Mouse (Mus musculus): Measurements from ENCODE around the gene Dnlz.
A peak's percentile ranks its signal among the peaks of the same experiment; 100 is the strongest.

The Dnlz gene

GRCm38 (mm10) chr2:26356678-26357077 is 4.8 kb upstream of the Dnlz start:
- no peak for DNase-seq

DNA sequence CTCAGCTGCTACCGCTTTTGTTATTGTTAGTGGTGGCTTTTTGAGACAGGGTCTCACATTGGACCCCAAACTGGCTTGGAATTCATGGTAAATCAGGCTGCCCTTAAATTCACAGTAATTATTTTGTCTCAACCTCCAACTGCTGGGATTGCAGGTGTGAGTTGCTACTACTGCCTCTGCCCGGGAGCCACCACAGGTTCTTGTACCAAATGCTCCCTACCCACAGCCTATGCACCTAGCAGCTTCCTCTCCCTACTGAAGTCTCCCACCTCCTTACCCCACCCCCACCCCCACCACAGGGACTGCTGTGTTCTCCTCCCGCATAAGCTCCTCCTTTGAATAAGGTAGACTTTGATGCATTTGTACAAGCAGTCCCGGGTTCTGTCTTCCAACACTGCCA is 4.3 kb upstream of the Dnlz start:
- no peak for DNase-seq

- DNase-seq: no peak
These were observed 2.5 kb upstream of the Dnlz start for GRCm38 (mm10) chr2:26354401-26354800.

GRCm38 (mm10) chr2:26353066-26353980 is 1.4 kb upstream of the Dnlz start:
- DNase-seq: peak; percentile 48 to 61

DNA sequence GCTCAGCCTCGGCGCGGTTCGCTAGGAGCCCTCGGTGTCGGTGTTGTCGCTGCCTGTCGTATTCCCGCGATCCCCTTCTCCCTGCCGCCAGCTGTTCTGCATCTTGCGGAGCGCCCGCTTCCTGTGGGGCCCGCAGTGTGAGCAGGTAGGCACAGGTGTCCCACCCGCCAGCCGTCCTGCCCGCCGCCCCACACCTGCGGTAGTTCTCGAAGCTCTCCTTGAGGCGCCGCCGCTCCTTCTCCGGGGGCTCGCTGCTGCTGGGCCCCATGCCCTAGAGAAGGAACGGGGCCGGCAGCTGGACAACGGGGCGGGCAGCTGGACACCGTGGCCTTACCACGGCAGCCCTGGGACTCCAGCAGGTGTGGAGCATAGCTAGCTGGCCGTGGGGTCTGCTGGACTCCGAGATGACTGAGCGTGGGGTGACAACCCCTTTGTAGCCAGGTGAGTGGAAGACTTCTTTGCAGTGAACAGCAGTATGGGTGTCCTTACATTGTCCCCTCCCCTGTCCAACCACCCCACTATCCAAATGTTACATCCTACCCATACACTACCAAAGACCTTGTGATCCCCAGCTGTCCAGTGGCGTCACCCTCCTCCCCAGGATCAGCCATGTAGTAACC is 491 bp upstream of the Dnlz start:
- DNase-seq: peak in 1 of 2 experiments; percentile 73

DNA sequence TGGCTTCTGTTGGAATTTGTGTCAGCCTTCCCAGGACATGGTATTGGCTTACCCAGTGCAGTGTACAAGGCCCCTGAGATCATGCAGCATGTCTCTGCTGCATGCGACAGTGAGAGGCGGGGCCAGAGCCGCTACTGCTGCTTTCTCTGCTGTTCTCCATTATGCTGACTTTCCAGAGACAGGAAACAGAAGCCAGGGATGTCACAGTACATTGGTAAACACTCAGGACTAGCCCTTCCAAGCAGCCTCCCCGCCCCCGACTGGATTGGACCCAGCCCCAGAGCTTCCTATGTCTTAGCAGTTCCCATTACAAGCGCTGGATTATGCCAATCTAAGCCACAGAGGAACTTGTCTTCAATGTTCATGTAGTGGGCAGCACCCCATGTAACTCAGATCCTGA is 3.7 kb downstream of the Dnlz start:
- no peak for DNase-seq

DNA sequence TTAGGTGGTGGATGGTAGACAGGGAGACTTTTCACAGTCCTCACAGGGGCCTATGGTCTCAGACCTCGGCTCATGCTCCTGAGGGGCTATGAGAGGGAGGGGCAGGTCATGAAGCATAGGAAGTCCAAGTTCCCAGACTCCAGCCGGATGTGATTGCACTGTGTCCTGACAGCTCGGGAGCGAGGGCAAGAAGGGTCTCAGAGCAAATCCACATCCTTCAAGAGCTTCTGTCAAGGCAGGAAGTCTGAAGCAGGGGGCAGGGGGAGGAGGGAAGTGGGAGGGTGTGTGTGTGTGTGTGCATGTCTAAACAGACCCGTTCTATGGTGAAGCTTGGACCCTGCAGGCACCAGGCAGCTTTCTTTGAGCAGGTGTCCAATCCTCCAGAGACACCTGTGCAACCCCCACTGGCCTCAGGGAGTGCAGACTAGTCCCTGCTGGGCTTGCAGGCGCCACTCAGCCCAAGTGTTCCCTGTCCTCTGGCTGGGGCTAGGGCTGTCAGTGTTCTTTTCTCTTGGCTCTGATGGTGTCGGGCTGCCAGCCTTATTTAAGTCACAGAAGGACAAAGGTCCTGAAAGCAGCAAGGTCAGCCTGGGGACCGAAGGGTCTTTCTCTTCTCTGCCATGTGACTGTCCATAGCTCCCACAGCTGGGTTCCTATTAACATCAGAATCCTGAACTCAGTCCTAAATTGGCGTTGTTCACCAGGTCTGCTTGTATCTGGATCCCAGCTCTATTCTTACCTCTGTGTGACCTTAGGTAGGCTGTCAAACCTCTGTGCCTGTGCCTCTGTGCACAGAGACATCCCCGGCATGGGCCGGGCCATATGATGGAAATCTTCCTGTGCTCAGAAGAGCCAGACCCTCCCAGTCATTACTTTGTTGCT is 9.1 kb downstream of the Dnlz start:
- no peak for DNase-seq

DNA sequence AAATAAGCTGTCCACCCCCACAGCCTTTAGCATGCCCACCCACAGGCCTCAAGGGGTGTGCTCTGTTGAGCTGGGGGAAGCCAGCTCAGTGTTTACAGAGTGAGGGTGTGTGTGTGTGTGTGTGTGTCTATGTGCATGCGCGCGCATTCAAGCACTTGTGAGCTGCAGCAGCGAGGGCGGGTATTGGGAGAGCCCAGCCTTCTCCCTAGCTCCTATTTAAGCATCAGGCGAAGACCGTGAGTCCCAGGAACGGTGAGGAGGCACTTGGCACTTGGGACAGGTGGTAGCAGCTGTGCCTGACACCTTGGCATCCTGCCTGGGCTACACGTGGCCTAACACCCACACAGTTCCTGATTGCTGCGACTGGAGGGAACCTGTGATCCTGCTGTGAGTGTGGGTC is 9.9 kb downstream of the Dnlz start:
- peak; percentile 69 to 84 for DNase-seq

DNA sequence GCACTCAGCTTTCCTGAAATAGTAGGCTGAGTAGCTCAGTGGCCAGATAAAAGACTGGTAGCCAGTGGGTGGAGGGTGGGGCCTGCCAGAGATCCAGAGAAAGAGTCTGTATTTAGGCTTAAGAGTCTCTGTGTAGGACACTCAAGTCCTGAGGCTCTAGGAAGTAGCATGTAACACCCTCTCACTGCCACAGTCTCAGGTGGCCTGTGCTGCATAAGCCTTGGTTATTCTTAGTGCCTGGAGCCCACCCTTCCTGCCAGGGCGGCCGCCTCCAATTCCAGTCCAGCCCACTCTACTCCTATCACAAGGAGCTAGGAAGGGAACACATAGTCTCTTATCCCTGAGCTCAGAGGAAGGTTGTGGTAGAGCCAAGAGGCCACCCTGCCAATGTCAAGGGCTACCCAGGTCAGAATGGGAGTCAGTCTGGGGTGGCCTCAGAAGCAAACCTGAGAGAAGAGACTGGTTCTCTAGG is 10.4 kb downstream of the Dnlz start:
- DNase-seq: no peak

DNA sequence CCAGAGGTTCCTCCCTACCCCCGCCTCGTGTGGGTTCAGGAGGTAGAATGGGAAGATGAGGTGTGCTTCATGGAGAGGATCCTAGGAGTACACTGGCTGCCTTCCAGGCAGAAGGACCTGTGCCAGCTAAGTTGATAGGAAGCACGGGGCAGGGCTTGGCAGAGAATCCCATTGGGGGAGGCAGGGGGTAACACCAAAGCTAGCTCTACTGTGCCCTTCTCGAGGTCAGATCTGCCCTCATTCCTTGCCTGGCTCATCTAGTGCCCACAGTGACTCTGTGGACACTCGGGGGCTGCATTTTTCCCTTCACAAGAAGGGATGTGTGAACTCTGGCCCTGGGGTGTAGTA is 12.7 kb downstream of the Dnlz start:
- DNase-seq: peak; percentile 65 to 73

- DNase-seq: peak; percentile 77 to 83
These were observed 13.4 kb downstream of the Dnlz start for GRCm38 (mm10) chr2:26338302-26339203.

DNA sequence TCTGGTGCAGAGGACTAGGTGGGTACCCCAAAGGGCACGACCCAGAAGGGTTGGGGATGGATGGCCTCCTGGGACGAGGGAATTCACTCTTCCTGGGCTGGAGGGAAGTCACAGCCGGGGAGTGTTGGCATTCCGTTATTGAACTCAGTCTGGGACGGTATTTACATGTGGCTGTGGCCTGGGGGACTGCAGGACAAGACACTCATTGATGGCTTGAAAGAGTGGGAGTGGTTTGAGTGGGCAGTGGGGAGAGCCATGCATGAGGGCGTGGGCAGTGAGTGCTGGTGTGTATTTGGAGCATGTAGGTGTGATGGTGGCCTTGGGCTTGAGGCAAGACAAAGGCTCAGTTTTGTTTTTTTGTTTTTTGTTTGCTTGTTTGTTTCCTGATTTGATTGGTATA is 21.2 kb downstream of the Dnlz start:
- no peak for DNase-seq

- DNase-seq: no peak
These were observed 21.8 kb downstream of the Dnlz start for GRCm38 (mm10) chr2:26330056-26330468.

GRCm38 (mm10) chr2:26329402-26329801 is 22.5 kb downstream of the Dnlz start:
- no peak for DNase-seq

- no peak for DNase-seq
These were observed 24.1 kb downstream of the Dnlz start for GRCm38 (mm10) chr2:26327852-26328251.

- peak; percentile 63 to 76 for DNase-seq
These were observed 26.3 kb downstream of the Dnlz start for GRCm38 (mm10) chr2:26325386-26326181.

GRCm38 (mm10) chr2:26324917-26325316 is 27.0 kb downstream of the Dnlz start:
- peak; percentile 51 to 61 for DNase-seq

- DNase-seq: no peak
These were observed 28.2 kb downstream of the Dnlz start for GRCm38 (mm10) chr2:26323589-26324325.

GRCm38 (mm10) chr2:26320245-26321185 is 31.4 kb downstream of the Dnlz start:
- DNase-seq: peak; percentile 46 to 55
